Mouse (Mus musculus) liver, adult 2 months (tissue): ENCODE data around the gene Frmpd3.
"Not testable (repeated sequence)": the region's sequence is repeated elsewhere in the genome, so short reads cannot be mapped to it uniquely, and the experiment has no call there.

Experiments used
- CTCF ChIP-seq: fragments of 200-500 bp; IDR thresholded peaks from 2 replicates; pipeline ENCODE4 v1.5.1; 2011; ENCODE audit warnings: low read depth, low read length, control low read depth
- POLR2A ChIP-seq: fragments of 200-500 bp; IDR thresholded peaks from 2 replicates; pipeline ENCODE4 v1.6.1; 2011; ENCODE audit warnings: low read length, control low read depth; ENCODE audit not compliant: insufficient read depth; ENCODE audit errors: extremely low read depth

DNA sequence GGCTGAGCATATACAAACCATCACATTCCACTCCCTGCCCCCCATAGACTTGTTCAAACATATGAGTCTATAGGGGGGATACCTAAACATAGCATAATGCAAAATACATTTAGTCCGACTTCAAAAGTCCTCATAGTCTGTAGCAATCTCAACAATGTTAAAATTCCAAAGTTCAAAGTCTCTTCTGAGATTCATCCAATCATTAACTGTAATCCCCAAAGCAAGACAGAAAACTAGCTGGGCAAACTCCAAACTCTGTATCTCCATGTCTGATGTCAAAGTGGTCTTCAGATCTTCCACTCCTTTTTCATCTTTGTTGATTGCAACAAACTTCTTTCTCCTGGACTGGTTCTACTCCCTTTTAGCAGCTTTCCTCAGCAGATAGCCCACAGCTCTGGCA, 21.4 kb upstream of the Frmpd3 start:
- TF ChIP-seq CTCF, POLR2A: not testable (repeated sequence)
